Mouse (Mus musculus): ENCODE results near the gene Gm5286. TPM values are rescaled to one million over a fixed set of nuclear protein-coding genes. Genes with fewer than 3 reads are reported as not detected.
"Not testable (repeated sequence)": the region's sequence is repeated elsewhere in the genome, so short reads cannot be mapped to it uniquely, and the experiment has no call there.

Gm5286 gene
- polyA plus RNA-seq (2012; rRNA removed): not detected in 2 replicates
- polyA plus RNA-seq (2014; fragmentation: Nextera tagmentation; extraction: Ambion mirVana): not detected in 2 replicates

DNA sequence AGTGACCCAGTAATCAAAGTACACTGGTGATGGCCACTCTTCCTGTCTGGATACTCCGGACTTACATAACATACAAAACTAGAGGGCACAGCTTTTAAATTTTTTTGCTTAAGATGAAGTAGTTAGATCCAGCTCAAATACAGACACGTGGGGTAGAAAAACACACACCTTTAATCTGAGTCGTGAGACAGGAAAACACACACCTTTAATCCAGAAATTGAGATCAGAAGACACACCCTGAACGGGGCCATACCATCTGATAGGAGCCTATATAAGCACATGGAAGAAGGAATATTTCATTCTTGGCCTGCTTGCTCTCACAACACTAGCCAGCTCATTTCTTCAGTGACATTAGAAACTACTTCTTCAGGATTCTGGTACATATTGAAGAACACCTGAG lies at the start of gene Gm5286:
Gm5286 (plus strand) TSS at position 301 of the 400 bp plus-strand sequence.
- H3K4me3 ChIP-seq (ENCODE audit: insufficient read depth in 1 of 2, low read depth in 2 of 2, low read length in 2 of 2); H3K27ac ChIP-seq; H3K27me3 ChIP-seq (ENCODE audit: control insufficient read depth, insufficient read depth, low read length); ATAC-seq (ENCODE audit: insufficient read depth); H3K4me1 ChIP-seq (replicated peaks; ENCODE audit: control insufficient read depth in 2 of 2, insufficient read depth in 2 of 2, low read length in 1 of 2); DNase-seq (ENCODE audit: low read depth in 3 of 3, low spot score in 3 of 3); H3K9ac ChIP-seq (replicated peaks); H3K4me2 ChIP-seq (ENCODE audit: low read depth); H3K36me3 ChIP-seq (replicated peaks; ENCODE audit: control insufficient read depth, insufficient read depth, low read depth); H3K9me3 ChIP-seq (ENCODE audit: control insufficient read depth, low read length): not testable (repeated sequence)
- WGBS (ENCODE audit: insufficient replicate concordance): 53% methylated on average over 2 of the region's 4 CpGs

DNA sequence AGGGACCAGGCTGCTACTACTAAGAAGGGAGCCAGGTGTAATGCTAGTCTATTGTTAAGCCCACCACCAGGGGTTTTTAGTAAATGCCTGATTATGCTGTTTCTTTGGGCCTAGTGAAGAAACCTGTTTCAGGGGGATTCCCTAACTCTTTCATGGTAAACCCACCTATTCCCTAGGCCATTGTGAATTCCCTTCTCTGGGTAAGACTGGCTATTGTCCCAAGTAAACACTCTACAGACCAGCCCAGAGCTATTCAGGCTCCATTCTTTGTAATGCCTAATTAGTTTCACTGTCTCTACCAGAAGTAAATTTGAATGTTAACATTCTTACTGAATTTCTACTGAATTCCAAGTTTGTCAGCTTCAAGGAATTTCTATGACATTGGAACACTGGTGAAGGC lies 29.2 kb upstream of the Gm5286 start:
- not testable (repeated sequence) for H3K27ac ChIP-seq; H3K27me3 ChIP-seq (ENCODE audit: control insufficient read depth, insufficient read depth, low read length); H3K36me3 ChIP-seq (replicated peaks; ENCODE audit: control insufficient read depth, insufficient read depth, low read depth); ATAC-seq (ENCODE audit: insufficient read depth); H3K4me1 ChIP-seq (replicated peaks; ENCODE audit: control insufficient read depth in 2 of 2, insufficient read depth in 2 of 2, low read length in 1 of 2); DNase-seq (ENCODE audit: low read depth in 3 of 3, low spot score in 3 of 3); H3K9ac ChIP-seq (replicated peaks); H3K4me2 ChIP-seq (ENCODE audit: low read depth); H3K4me3 ChIP-seq (ENCODE audit: insufficient read depth in 1 of 2, low read depth in 2 of 2, low read length in 2 of 2); H3K9me3 ChIP-seq (ENCODE audit: control insufficient read depth, low read length)

DNA sequence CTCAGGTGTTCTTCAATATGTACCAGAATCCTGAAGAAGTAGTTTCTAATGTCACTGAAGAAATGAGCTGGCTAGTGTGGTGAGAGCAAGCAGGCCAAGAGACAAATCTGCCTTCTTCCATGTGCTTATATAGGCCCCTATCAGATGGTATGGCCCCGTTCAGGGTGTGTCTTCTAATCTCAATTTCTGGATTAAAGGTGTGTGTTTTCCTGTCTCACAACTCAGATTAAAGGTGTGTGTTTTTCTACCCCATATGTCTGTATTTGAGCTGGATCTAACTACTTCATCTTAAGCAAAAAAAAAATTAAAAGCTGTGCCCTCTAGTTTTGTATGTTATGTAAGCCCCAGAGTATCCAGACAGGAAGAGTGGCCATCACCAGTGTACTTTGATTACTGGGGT lies 18.4 kb upstream of the Gm5286 start, which contains the start of gene Gm10696:
Gm10696 (minus strand) TSS at position 101 of the 400 bp plus-strand sequence.
- H3K9me3 ChIP-seq (ENCODE audit: control insufficient read depth, low read length); H3K9ac ChIP-seq (replicated peaks); H3K4me3 ChIP-seq (ENCODE audit: insufficient read depth in 1 of 2, low read depth in 2 of 2, low read length in 2 of 2); H3K4me2 ChIP-seq (ENCODE audit: low read depth); ATAC-seq (ENCODE audit: insufficient read depth); H3K27me3 ChIP-seq (ENCODE audit: control insufficient read depth, insufficient read depth, low read length); DNase-seq (ENCODE audit: low read depth in 3 of 3, low spot score in 3 of 3); H3K36me3 ChIP-seq (replicated peaks; ENCODE audit: control insufficient read depth, insufficient read depth, low read depth); H3K27ac ChIP-seq; H3K4me1 ChIP-seq (replicated peaks; ENCODE audit: control insufficient read depth in 2 of 2, insufficient read depth in 2 of 2, low read length in 1 of 2): not testable (repeated sequence)
- WGBS (ENCODE audit: insufficient replicate concordance): 41% methylated on average over 1 of the region's 1 CpGs

Other genes with a start within 250 kb of the Gm5286 start
- not detected in 2 replicates for gene Tdpoz5, start 235.4 kb upstream of the Gm5286 start, polyA plus RNA-seq (2012; rRNA removed)
- not detected in 2 replicates for gene Tdpoz5, start 235.4 kb upstream of the Gm5286 start, polyA plus RNA-seq (2014; fragmentation: Nextera tagmentation; extraction: Ambion mirVana)
- not detected in 2 replicates for gene Gm9125, start 141.8 kb upstream of the Gm5286 start, polyA plus RNA-seq (2012; rRNA removed)
- gene Gm9125, start 141.8 kb upstream of the Gm5286 start, polyA plus RNA-seq (2014; fragmentation: Nextera tagmentation; extraction: Ambion mirVana): not detected in 2 replicates
- not detected in 2 replicates for gene Gm10697, start 124.1 kb upstream of the Gm5286 start, polyA plus RNA-seq (2012; rRNA removed)
- not detected in 2 replicates for gene Gm10697, start 124.1 kb upstream of the Gm5286 start, polyA plus RNA-seq (2014; fragmentation: Nextera tagmentation; extraction: Ambion mirVana)
- not detected in 2 replicates for gene Gm10696, start 18.5 kb upstream of the Gm5286 start, polyA plus RNA-seq (2012; rRNA removed)
- not detected in 2 replicates for gene Gm10696, start 18.5 kb upstream of the Gm5286 start, polyA plus RNA-seq (2014; fragmentation: Nextera tagmentation; extraction: Ambion mirVana)
- gene Gm4778, start 67.3 kb downstream of the Gm5286 start, polyA plus RNA-seq (2012; rRNA removed): not detected in 2 replicates
- not detected in 2 replicates for gene Gm4778, start 67.3 kb downstream of the Gm5286 start, polyA plus RNA-seq (2014; fragmentation: Nextera tagmentation; extraction: Ambion mirVana)
- gene Them4, start 113.4 kb downstream of the Gm5286 start, polyA plus RNA-seq (2012; rRNA removed): 0.76 and 1.2 TPM in 2 replicates
- gene Them4, start 113.4 kb downstream of the Gm5286 start, polyA plus RNA-seq (2014; fragmentation: Nextera tagmentation; extraction: Ambion mirVana): 2.7 and 2.8 TPM in 2 replicates
- gene Them5, start 145.4 kb downstream of the Gm5286 start, polyA plus RNA-seq (2012; rRNA removed): not detected in 2 replicates
- gene Them5, start 145.4 kb downstream of the Gm5286 start, polyA plus RNA-seq (2014; fragmentation: Nextera tagmentation; extraction: Ambion mirVana): not detected in 2 replicates
- 0.04 and 0.05 TPM in 2 replicates for gene C2cd4d, start 165.7 kb downstream of the Gm5286 start, polyA plus RNA-seq (2012; rRNA removed)
- 0.14 and 0.23 TPM in 2 replicates for gene C2cd4d, start 165.7 kb downstream of the Gm5286 start, polyA plus RNA-seq (2014; fragmentation: Nextera tagmentation; extraction: Ambion mirVana)
- gene Rorc, start 176.1 kb downstream of the Gm5286 start, polyA plus RNA-seq (2012; rRNA removed): 0.75 and 0.78 TPM in 2 replicates
- 0.77 and 0.88 TPM in 2 replicates for gene Rorc, start 176.1 kb downstream of the Gm5286 start, polyA plus RNA-seq (2014; fragmentation: Nextera tagmentation; extraction: Ambion mirVana)
- 0.01 TPM in 2 replicates for gene Lingo4, start 201.8 kb downstream of the Gm5286 start, polyA plus RNA-seq (2012; rRNA removed)
- gene Lingo4, start 201.8 kb downstream of the Gm5286 start, polyA plus RNA-seq (2014; fragmentation: Nextera tagmentation; extraction: Ambion mirVana): 0.04 TPM in 1 of 2 replicates, not detected in the other
- gene Tdrkh, start 216.6 kb downstream of the Gm5286 start, polyA plus RNA-seq (2012; rRNA removed): 1.0 and 3.0 TPM in 2 replicates
- gene Tdrkh, start 216.6 kb downstream of the Gm5286 start, polyA plus RNA-seq (2014; fragmentation: Nextera tagmentation; extraction: Ambion mirVana): 8.6 and 9.0 TPM in 2 replicates
- gene Mrpl9, start 246.6 kb downstream of the Gm5286 start, polyA plus RNA-seq (2012; rRNA removed): 22.7 and 35.1 TPM in 2 replicates
- gene Mrpl9, start 246.6 kb downstream of the Gm5286 start, polyA plus RNA-seq (2014; fragmentation: Nextera tagmentation; extraction: Ambion mirVana): 33.3 and 35.2 TPM in 2 replicates
- gene Oaz3, start 247.2 kb downstream of the Gm5286 start, polyA plus RNA-seq (2012; rRNA removed): 0.02 TPM in 1 of 2 replicates, not detected in the other
- not detected in 2 replicates for gene Oaz3, start 247.2 kb downstream of the Gm5286 start, polyA plus RNA-seq (2014; fragmentation: Nextera tagmentation; extraction: Ambion mirVana)